Mouse (Mus musculus) limb, embryonic 13.5 days (tissue): ENCODE measurements at regions not wholly inside any gene's neighbourhood (a gene's known extent, or its start where the extent isn't known, plus 50 kb on each side); places are given as distances from the start of the nearest gene placed in this dataset.
"Not testable (repeated sequence)": the region's sequence is repeated elsewhere in the genome, so short reads cannot be mapped to it uniquely, and the experiment has no call there.

ENCODE experiments used
- ATAC-seq: fragments of 200-750 bp; cut with Nextera tagmentation; 2 replicates; pipeline ENCODE4 v1.8.0; 2017; ENCODE audit warnings: low read depth, moderate number of reproducible peaks, moderate TSS enrichment; ENCODE audit not compliant: low FRiP score
- H3K27ac ChIP-seq: fragments of 300-500 bp; sonication (generic); 2 replicates; pipeline ENCODE4 v1.5.1; 2015; ENCODE audit warnings: inconsistent platforms, mild to moderate bottlenecking, moderate library complexity
- H3K27me3 ChIP-seq: fragments of 300-500 bp; sonication (generic); 2 replicates; pipeline ENCODE4 v1.6.1; 2015; ENCODE audit warnings: mild to moderate bottlenecking, inconsistent platforms
- H3K36me3 ChIP-seq: fragments of 300-500 bp; sonication (generic); 2 replicates; pipeline ENCODE4 v1.6.1; 2015; ENCODE audit warnings: inconsistent platforms, mild to moderate bottlenecking, moderate library complexity
- H3K4me1 ChIP-seq: fragments of 300-500 bp; sonication (generic); 2 replicates; pipeline ENCODE4 v1.6.1; 2015; ENCODE audit warnings: inconsistent platforms
- H3K4me2 ChIP-seq: fragments of 300-500 bp; sonication (generic); replicated peaks from 2 replicates; pipeline ENCODE4 v1.6.1; 2015; ENCODE audit warnings: inconsistent platforms, mild to moderate bottlenecking, moderate library complexity
- H3K4me3 ChIP-seq: fragments of 300-500 bp; sonication (generic); 2 replicates; pipeline ENCODE4 v1.5.1; 2015; ENCODE audit warnings: moderate library complexity, mild to moderate bottlenecking, inconsistent platforms
- H3K9ac ChIP-seq: fragments of 300-500 bp; sonication (generic); 2 replicates; pipeline ENCODE4 v1.6.1; 2015; ENCODE audit warnings: mild to moderate bottlenecking, inconsistent platforms
- H3K9me3 ChIP-seq: fragments of 300-500 bp; sonication (generic); 2 replicates; pipeline ENCODE4 v1.6.1; 2016; ENCODE audit warnings: inconsistent platforms
- WGBS: fragments of 180-500 bp; shearing (Covaris S2); methylation state at CpG from one replicate; pipeline ENCODE4 v1.1.7; 2015; 5-methylcytosine and 5-hydroxymethylcytosine counted together

- no peaks in the 10 kb centered on the region for H3K4me1 ChIP-seq
- H3K9ac ChIP-seq, result no peak overlapping the region
- no peaks in the 10 kb centered on the region for H3K9me3 ChIP-seq
- no peaks in the 10 kb centered on the region for H3K36me3 ChIP-seq
- ATAC-seq, result no peak
- H3K27ac ChIP-seq, result no peak overlapping the region
- no peaks in the 10 kb centered on the region for H3K27me3 ChIP-seq
- no peak overlapping the region for H3K4me2 ChIP-seq
- no peak overlapping the region for H3K4me3 ChIP-seq
- 67% methylated on average over 1 of the region's 1 CpGs for WGBS
These were observed 358.5 kb upstream of the Pfkp start for GRCm38 (mm10) chr13:7007091-7007490.

- H3K36me3 ChIP-seq, H3K9ac ChIP-seq, H3K9me3 ChIP-seq, H3K4me2 ChIP-seq, ATAC-seq, H3K4me3 ChIP-seq, H3K27me3 ChIP-seq, H3K4me1 ChIP-seq, H3K27ac ChIP-seq: not testable (repeated sequence)
- 52% methylated on average over 10 of the region's 10 CpGs for WGBS
These were observed 350.1 kb upstream of the Pfkp start for GRCm38 (mm10) chr13:6998508-6999278.

- H3K9ac ChIP-seq, result no peak overlapping the region
- 84% methylated on average over 9 of the region's 9 CpGs for WGBS
- H3K27ac ChIP-seq, result no peak overlapping the region
- no peaks in the 10 kb centered on the region for H3K9me3 ChIP-seq
- no peaks in the 10 kb centered on the region for H3K36me3 ChIP-seq
- no peak for ATAC-seq
- no peaks in the 10 kb centered on the region for H3K4me1 ChIP-seq
- H3K4me3 ChIP-seq, result no peak overlapping the region
- H3K4me2 ChIP-seq, result no peak overlapping the region
- no peaks in the 10 kb centered on the region for H3K27me3 ChIP-seq
These were observed 349.5 kb upstream of the Pfkp start for GRCm38 (mm10) chr13:6998094-6998493.

- no peaks in the 10 kb centered on the region for H3K4me1 ChIP-seq
- no peaks in the 10 kb centered on the region for H3K9me3 ChIP-seq
- ATAC-seq, result no peak
- H3K36me3 ChIP-seq, result no peaks in the 10 kb centered on the region
- H3K27ac ChIP-seq, result no peak overlapping the region
- WGBS, result 65% methylated on average over 12 of the region's 12 CpGs
- H3K9ac ChIP-seq, result no peak overlapping the region
- H3K4me2 ChIP-seq, result no peak overlapping the region
- no peaks in the 10 kb centered on the region for H3K27me3 ChIP-seq
- no peak overlapping the region for H3K4me3 ChIP-seq
These were observed 343.9 kb upstream of the Pfkp start for GRCm38 (mm10) chr13:6992323-6992994.

- H3K4me2 ChIP-seq, result no peak overlapping the region
- ATAC-seq, result no peak
- no peak overlapping the region for H3K9ac ChIP-seq
- no peaks in the 10 kb centered on the region for H3K27me3 ChIP-seq
- no peaks in the 10 kb centered on the region for H3K4me1 ChIP-seq
- no peaks in the 10 kb centered on the region for H3K36me3 ChIP-seq
- no peak overlapping the region for H3K27ac ChIP-seq
- no peaks in the 10 kb centered on the region for H3K9me3 ChIP-seq
- H3K4me3 ChIP-seq, result no peak overlapping the region
- 48% methylated on average over 2 of the region's 2 CpGs for WGBS
These were observed 343.1 kb upstream of the Pfkp start for GRCm38 (mm10) chr13:6991714-6992113.

GRCm38 (mm10) chr13:6985012-6985996 lies 336.7 kb upstream of the Pfkp start:
- Histone ChIP-seq H3K4me2 (no peak overlapping the region), H3K4me1 (no peaks in the 10 kb centered on the region), H3K9ac (no peak overlapping the region), H3K4me3 (no peak overlapping the region), H3K9me3 (no peaks in the 10 kb centered on the region), H3K27ac (no peak overlapping the region), H3K27me3 (no peaks in the 10 kb centered on the region), H3K36me3 (no peaks in the 10 kb centered on the region)
- 73% methylated on average over 23 of the region's 23 CpGs for WGBS
- no peak for ATAC-seq

- WGBS, result 81% methylated on average over 3 of the region's 3 CpGs
- Histone ChIP-seq H3K9me3 (no peaks in the 10 kb centered on the region), H3K9ac (no peak overlapping the region), H3K4me1 (no peaks in the 10 kb centered on the region), H3K27ac (no peak overlapping the region), H3K27me3 (no peaks in the 10 kb centered on the region), H3K4me2 (no peak overlapping the region), H3K36me3 (no peaks in the 10 kb centered on the region), H3K4me3 (no peak overlapping the region)
- no peak for ATAC-seq
These were observed 307.1 kb upstream of the Pfkp start for GRCm38 (mm10) chr13:6955713-6956112.

- H3K4me2 ChIP-seq, result no peak overlapping the region
- H3K27ac ChIP-seq, result no peak overlapping the region
- H3K36me3 ChIP-seq, result no peaks in the 10 kb centered on the region
- no peak overlapping the region for H3K9ac ChIP-seq
- no peak overlapping the region for H3K4me3 ChIP-seq
- ATAC-seq, result no peak
- H3K9me3 ChIP-seq, result no peaks in the 10 kb centered on the region
- no peaks in the 10 kb centered on the region for H3K27me3 ChIP-seq
- no peaks in the 10 kb centered on the region for H3K4me1 ChIP-seq
These were observed 275.6 kb upstream of the Pfkp start for GRCm38 (mm10) chr13:6924136-6924535.

GRCm38 (mm10) chr13:6922357-6922721 lies 273.8 kb upstream of the Pfkp start:
- WGBS, result 49% methylated on average over 2 of the region's 2 CpGs
- no peaks in the 10 kb centered on the region for H3K27me3 ChIP-seq
- H3K4me2 ChIP-seq, result no peak overlapping the region
- ATAC-seq, result no peak
- no peaks in the 10 kb centered on the region for H3K9me3 ChIP-seq
- no peak overlapping the region for H3K9ac ChIP-seq
- H3K4me1 ChIP-seq, result no peaks in the 10 kb centered on the region
- no peak overlapping the region for H3K4me3 ChIP-seq
- no peaks in the 10 kb centered on the region for H3K36me3 ChIP-seq
- H3K27ac ChIP-seq, result no peak overlapping the region

- no peak overlapping the region for H3K4me2 ChIP-seq
- 56% methylated on average over 6 of the region's 6 CpGs for WGBS
- no peaks in the 10 kb centered on the region for H3K9me3 ChIP-seq
- H3K4me3 ChIP-seq, result no peak overlapping the region
- no peaks in the 10 kb centered on the region for H3K36me3 ChIP-seq
- no peak overlapping the region for H3K27ac ChIP-seq
- H3K9ac ChIP-seq, result no peak overlapping the region
- H3K4me1 ChIP-seq, result no peaks in the 10 kb centered on the region
- no peaks in the 10 kb centered on the region for H3K27me3 ChIP-seq
- no peak for ATAC-seq
These were observed 273.2 kb upstream of the Pfkp start for GRCm38 (mm10) chr13:6921691-6922356.

- Histone ChIP-seq H3K4me2 (no peak overlapping the region), H3K9ac (no peak overlapping the region), H3K27ac (no peak overlapping the region), H3K9me3 (no peaks in the 10 kb centered on the region), H3K4me3 (no peak overlapping the region), H3K4me1 (no peaks in the 10 kb centered on the region), H3K27me3 (no peaks in the 10 kb centered on the region), H3K36me3 (no peaks in the 10 kb centered on the region)
- ATAC-seq, result no peak
These were observed 257.4 kb upstream of the Pfkp start for GRCm38 (mm10) chr13:6906000-6906399.

- H3K27me3 ChIP-seq, result no peaks in the 10 kb centered on the region
- H3K4me3 ChIP-seq, result no peak overlapping the region
- H3K27ac ChIP-seq, result no peak overlapping the region
- no peak for ATAC-seq
- WGBS, result 53% methylated on average over 2 of the region's 2 CpGs
- no peaks in the 10 kb centered on the region for H3K36me3 ChIP-seq
- H3K9ac ChIP-seq, result no peak overlapping the region
- no peak overlapping the region for H3K4me2 ChIP-seq
- H3K4me1 ChIP-seq, result no peaks in the 10 kb centered on the region
- no peaks in the 10 kb centered on the region for H3K9me3 ChIP-seq
These were observed 253.1 kb upstream of the Pfkp start for GRCm38 (mm10) chr13:6901682-6902081.
